Mouse (Mus musculus) neural tube, embryonic 13.5 days (tissue): ENCODE measurements around the gene Cdh15. TPM values are rescaled to one million over a fixed set of nuclear protein-coding genes. Genes with fewer than 3 reads are reported as not detected.

Experiments used
- ATAC-seq: fragments of 200-750 bp; cut with Nextera tagmentation; 2 replicates; pipeline ENCODE4 v1.8.0; 2017; ENCODE audit warnings: low read depth, mild to moderate bottlenecking, moderate TSS enrichment, moderate library complexity
- H3K27ac ChIP-seq: fragments of 300-500 bp; sonication (generic); replicated peaks from 2 replicates; pipeline ENCODE4 v1.5.1; 2015; ENCODE audit warnings: moderate library complexity, mild to moderate bottlenecking, inconsistent platforms
- H3K27me3 ChIP-seq: fragments of 300-500 bp; sonication (generic); 2 replicates; pipeline ENCODE4 v1.6.1; 2015; ENCODE audit warnings: mild to moderate bottlenecking, inconsistent platforms
- H3K36me3 ChIP-seq: fragments of 300-500 bp; sonication (generic); 2 replicates; pipeline ENCODE4 v1.6.1; 2015; ENCODE audit warnings: mild to moderate bottlenecking, inconsistent platforms
- H3K4me1 ChIP-seq: fragments of 300-500 bp; sonication (generic); replicated peaks from 2 replicates; pipeline ENCODE4 v1.6.1; 2015; ENCODE audit warnings: inconsistent platforms
- H3K4me2 ChIP-seq: fragments of 300-500 bp; sonication (generic); 2 replicates; pipeline ENCODE4 v1.6.1; 2015; ENCODE audit warnings: inconsistent platforms, mild to moderate bottlenecking, moderate library complexity
- H3K4me3 ChIP-seq: fragments of 300-500 bp; sonication (generic); 2 replicates; pipeline ENCODE4 v1.5.1; 2015; ENCODE audit warnings: mild to moderate bottlenecking, inconsistent platforms
- H3K9ac ChIP-seq: fragments of 300-500 bp; sonication (generic); 2 replicates; pipeline ENCODE4 v1.6.1; 2015; ENCODE audit warnings: moderate library complexity, mild to moderate bottlenecking, inconsistent platforms
- H3K9me3 ChIP-seq: fragments of 300-500 bp; sonication (generic); 2 replicates; pipeline ENCODE4 v1.6.1; 2016; ENCODE audit warnings: inconsistent platforms
- WGBS: fragments of 180-500 bp; shearing (Covaris S2); methylation state at CpG from one replicate; pipeline ENCODE4 v1.1.7; 2015; 5-methylcytosine and 5-hydroxymethylcytosine counted together
- polyA plus RNA-seq: library from polyadenylated mRNA; unstranded; fragments of >200 nt; fragmentation: Nextera tagmentation; extraction: Ambion mirVana; gene quantifications from 2 replicates; pipeline ENCODE4 v1.2.1, GENCODE M21; 2015

Cdh15 gene
- polyA plus RNA-seq, 1 experiment from 2014 or later, result 2.7 TPM

DNA sequence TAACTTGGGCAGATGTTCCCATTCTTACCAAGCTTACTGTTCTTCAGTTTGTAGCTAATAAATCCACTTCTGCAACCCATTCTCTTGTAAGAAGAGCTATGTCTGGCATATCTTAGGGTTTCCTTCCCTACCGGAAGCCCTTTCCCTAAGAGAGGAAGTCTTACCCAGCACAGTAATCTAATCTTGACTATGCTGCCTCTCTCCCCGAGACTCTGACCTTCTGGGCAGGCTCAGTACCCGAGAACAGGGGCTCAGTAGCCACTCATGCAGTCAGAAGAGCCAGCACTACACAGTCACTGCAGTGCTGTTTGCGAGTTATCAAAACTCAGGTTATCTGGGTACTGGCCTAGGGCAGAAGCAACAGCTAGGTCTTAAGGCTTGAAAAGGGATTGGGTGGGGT, 50.3 kb downstream of the Cdh15 start:
- no peaks in the 10 kb centered on the region for H3K27me3 ChIP-seq
- peaks cover 68% of the 10 kb centered on the region for H3K36me3 ChIP-seq
- H3K27ac ChIP-seq, result no peak overlapping the region
- H3K9ac ChIP-seq, result no peak overlapping the region
- ATAC-seq, result no peak
- H3K4me1 ChIP-seq, result no peaks in the 10 kb centered on the region
- no peak overlapping the region for H3K4me3 ChIP-seq
- H3K4me2 ChIP-seq, result no peak overlapping the region
- 90% methylated on average over 4 of the region's 4 CpGs for WGBS
- H3K9me3 ChIP-seq, result no peaks in the 10 kb centered on the region

DNA sequence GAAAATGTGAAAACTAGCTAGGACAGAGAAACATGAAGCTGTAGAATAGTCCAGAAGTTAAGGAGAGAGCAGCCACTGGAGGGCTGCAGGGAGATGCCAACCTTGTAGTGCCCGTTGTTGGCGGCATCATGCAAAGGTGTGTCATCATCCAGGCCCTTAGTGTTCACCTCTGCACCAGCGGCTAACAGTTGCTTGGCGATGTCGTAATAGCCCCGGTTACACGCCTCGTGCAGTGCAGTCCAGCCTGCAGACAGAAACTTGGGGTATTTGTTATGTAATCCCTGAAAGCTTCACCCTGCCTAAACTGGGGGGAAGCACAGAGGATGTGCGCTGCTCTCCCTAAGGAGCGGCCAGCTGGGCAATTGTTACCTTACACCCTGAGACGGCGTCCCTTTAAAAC, 50.7 kb downstream of the Cdh15 start:
- WGBS, result 94% methylated on average over 12 of the region's 12 CpGs
- ATAC-seq, result no peak
- Histone ChIP-seq H3K9me3 (no peaks in the 10 kb centered on the region), H3K9ac (no peak overlapping the region), H3K4me1 (no peaks in the 10 kb centered on the region), H3K36me3 (peaks cover 63% of the 10 kb centered on the region), H3K27ac (no peak overlapping the region), H3K4me3 (no peak overlapping the region), H3K27me3 (no peaks in the 10 kb centered on the region), H3K4me2 (no peak overlapping the region)

DNA sequence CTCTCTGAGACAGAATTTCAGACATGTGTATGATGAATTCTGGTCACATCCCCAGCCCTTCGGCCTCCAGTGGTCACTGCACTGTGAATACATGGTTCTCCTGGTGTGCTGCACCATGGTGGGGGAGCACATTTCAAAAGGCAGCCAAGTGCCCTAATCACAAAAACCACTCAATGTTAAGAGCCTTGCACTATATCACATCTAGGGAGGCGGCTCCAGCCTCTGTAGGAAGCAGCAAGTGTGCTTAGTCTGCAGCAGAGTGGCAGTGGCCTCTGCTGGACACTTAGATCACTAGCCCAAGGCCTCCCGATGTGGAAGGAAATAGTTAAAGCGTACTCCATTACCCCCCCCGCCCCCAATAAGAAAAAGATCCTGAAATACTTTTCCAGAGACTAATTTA, 51.3 kb downstream of the Cdh15 start:
- H3K9ac ChIP-seq, result no peak overlapping the region
- H3K4me2 ChIP-seq, result no peak overlapping the region
- no peaks in the 10 kb centered on the region for H3K27me3 ChIP-seq
- no peak for ATAC-seq
- H3K9me3 ChIP-seq, result no peaks in the 10 kb centered on the region
- no peak overlapping the region for H3K27ac ChIP-seq
- peaks cover 57% of the 10 kb centered on the region for H3K36me3 ChIP-seq
- WGBS, result 71% methylated on average over 5 of the region's 5 CpGs
- no peaks in the 10 kb centered on the region for H3K4me1 ChIP-seq
- no peak overlapping the region for H3K4me3 ChIP-seq

DNA sequence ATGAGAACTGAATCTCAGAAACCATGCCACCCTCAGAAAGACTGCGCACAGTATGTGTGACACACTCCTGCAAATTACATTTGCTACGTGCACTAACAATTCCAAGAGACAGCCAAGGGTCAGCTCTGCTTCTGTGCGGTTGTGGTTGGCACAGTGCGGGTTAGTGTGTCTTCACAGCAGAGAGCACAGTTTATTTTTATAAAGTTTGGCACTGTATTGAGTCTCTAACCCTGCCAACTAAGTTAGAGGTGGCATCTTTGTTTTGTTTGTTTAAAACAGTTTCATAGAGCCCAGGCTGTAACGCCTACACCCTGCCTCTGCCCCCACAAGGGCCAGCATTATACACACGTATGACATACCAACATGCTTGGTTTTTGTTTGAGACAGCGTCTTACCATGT, 53.7 kb downstream of the Cdh15 start:
- H3K9me3 ChIP-seq, result no peaks in the 10 kb centered on the region
- no peak overlapping the region for H3K27ac ChIP-seq
- peaks cover 4% of the 10 kb centered on the region for H3K4me1 ChIP-seq
- no peak overlapping the region for H3K4me3 ChIP-seq
- no peak overlapping the region for H3K4me2 ChIP-seq
- no peaks in the 10 kb centered on the region for H3K27me3 ChIP-seq
- H3K9ac ChIP-seq, result no peak overlapping the region
- WGBS, result 93% methylated on average over 7 of the region's 7 CpGs
- peaks cover 33% of the 10 kb centered on the region for H3K36me3 ChIP-seq
- ATAC-seq, result no peak

DNA sequence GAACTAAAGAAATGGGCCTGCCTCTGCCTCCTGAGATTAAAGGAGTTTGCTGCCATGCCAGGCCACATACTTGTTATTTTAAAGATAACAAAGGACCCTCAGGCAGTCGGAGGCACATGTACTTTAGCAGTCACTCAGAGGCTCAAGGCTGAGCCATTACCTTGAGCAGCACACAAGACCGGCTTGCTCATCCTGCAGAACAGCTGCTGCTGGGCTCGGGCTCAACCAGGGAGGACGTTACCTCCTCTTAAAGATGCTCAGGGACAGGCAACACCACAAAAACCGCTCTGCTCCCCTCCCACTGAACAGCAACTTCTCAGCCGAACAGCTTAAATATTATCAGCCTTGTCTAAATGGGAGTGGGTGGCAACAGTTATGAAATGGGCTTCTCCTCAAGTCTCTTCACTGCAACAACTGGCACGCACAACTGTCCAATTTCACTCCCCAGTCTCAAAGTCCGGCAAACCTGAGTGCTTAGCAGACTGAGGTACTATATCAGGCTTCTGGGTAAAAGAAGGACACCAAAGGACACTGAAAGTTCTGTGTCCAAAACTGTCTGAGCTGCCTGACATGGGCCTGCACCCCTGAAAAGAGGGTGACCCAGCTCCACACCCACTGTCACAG, 54.2 kb downstream of the Cdh15 start:
- H3K9ac ChIP-seq, result no peak overlapping the region

DNA sequence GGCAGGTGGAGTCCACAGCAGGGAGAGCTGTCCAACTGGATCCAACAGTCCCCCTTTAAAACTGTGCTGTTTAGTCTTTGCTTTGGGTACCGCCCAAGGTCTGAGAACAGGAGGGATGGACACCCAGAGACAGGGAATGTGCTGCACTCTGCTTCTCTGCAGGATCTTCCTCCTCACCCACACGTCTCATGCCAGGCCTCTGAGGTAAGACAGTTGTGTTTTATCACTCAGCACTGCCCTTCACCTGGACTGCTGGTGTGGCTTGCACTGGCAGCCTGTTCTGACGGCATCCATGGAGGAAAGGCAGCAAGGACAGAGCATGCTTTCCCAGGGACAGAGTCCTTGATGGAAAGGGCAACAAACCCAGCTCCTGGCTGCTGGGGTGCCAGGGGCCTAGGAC, 54.8 kb downstream of the Cdh15 start:
- H3K36me3 ChIP-seq, result peaks cover 29% of the 10 kb centered on the region
- no peaks in the 10 kb centered on the region for H3K9me3 ChIP-seq
- WGBS, result 56% methylated on average over 3 of the region's 3 CpGs
- peaks cover 9% of the 10 kb centered on the region for H3K4me1 ChIP-seq
- no peak overlapping the region for H3K9ac ChIP-seq
- H3K27me3 ChIP-seq, result no peaks in the 10 kb centered on the region
- H3K4me3 ChIP-seq, result no peak overlapping the region
- H3K27ac ChIP-seq, result no peak overlapping the region
- no peak for ATAC-seq
- H3K4me2 ChIP-seq, result no peak overlapping the region

More for the DNA sequence above, 54.2 kb downstream of the Cdh15 start:
- no peak for ATAC-seq
- H3K9me3 ChIP-seq, result no peaks in the 10 kb centered on the region
- H3K4me1 ChIP-seq, result peaks cover 9% of the 10 kb centered on the region
- WGBS, result 94% methylated on average over 8 of the region's 8 CpGs
- no peak overlapping the region for H3K4me3 ChIP-seq
- no peaks in the 10 kb centered on the region for H3K27me3 ChIP-seq
- no peak overlapping the region for H3K27ac ChIP-seq
- no peak overlapping the region for H3K4me2 ChIP-seq
- H3K36me3 ChIP-seq, result peaks cover 29% of the 10 kb centered on the region

DNA sequence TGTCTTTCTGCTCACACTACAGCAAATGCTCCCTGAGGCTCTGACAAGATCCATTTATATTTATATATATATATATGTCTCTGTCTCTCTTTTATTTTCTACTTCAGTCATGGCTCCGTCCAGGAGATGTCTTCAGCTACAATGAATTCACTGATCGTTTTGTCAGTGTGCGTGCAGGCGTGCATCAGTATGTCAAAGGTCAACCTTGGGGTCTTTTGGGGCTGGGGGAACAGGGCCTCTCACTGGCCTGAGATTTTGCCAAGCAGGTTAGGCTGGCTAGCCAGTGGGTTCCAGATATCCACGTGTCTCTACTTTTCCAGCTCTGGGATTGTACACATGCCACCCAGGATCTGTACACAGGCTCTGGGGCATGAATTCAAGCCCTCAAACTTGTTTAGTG, 55.2 kb downstream of the Cdh15 start:
- H3K4me3 ChIP-seq, result no peak overlapping the region
- no peak overlapping the region for H3K4me2 ChIP-seq
- H3K4me1 ChIP-seq, result peaks cover 9% of the 10 kb centered on the region
- no peaks in the 10 kb centered on the region for H3K9me3 ChIP-seq
- no peak overlapping the region for H3K9ac ChIP-seq
- H3K27me3 ChIP-seq, result no peaks in the 10 kb centered on the region
- H3K36me3 ChIP-seq, result peaks cover 29% of the 10 kb centered on the region
- no peak for ATAC-seq
- 21% methylated on average over 5 of the region's 5 CpGs for WGBS
- no peak overlapping the region for H3K27ac ChIP-seq

DNA sequence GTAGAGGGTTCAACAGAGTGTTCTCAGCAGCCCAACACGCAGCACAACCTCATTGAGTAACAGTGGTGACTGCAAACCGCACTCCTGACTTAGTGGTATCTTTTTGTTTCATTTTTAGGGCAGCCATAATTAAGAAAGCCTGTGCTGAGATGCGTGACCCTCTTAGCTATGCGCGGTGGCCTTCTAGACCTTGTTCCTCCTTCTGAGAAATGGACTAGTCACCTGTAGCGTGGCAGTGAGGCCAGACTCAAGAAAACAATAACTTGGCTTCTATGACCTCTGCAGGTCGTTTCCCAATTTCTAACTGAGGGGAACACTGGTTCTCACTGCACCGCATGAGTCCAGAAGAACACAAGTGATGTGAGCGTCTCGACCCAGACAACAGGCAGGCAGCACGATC, 56.7 kb downstream of the Cdh15 start:
- no peak for ATAC-seq
- peaks cover 21% of the 10 kb centered on the region for H3K36me3 ChIP-seq
- WGBS, result 90% methylated on average over 11 of the region's 11 CpGs

DNA sequence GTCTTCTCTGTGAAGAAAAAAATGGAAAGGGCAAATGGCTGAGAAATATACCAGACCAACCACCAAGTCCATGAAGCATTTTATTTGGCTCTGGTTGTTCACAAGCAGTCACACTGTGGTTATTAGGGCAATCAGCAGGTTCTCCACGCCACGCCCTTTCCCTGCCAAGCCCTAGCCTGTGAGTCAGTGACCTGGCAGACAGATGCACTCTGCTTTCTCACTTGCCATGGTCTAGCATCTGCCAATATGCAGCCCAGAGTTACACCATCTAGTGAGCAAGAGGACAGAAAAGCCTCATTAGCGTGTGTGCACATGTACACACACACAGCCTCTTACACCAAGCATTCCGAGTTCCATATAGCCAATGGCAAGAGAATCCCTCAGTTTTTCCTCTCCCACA, 57.6 kb downstream of the Cdh15 start:
- Histone ChIP-seq H3K9me3 (no peaks in the 10 kb centered on the region), H3K4me2 (no peak overlapping the region), H3K27me3 (no peaks in the 10 kb centered on the region), H3K4me1 (peaks cover 9% of the 10 kb centered on the region), H3K36me3 (peaks cover 17% of the 10 kb centered on the region), H3K4me3 (no peak overlapping the region), H3K9ac (no peak overlapping the region), H3K27ac (no peak overlapping the region)
- ATAC-seq, result no peak
- WGBS, result 93% methylated on average over 4 of the region's 4 CpGs

More for the DNA sequence above, 56.7 kb downstream of the Cdh15 start:
- no peak overlapping the region for H3K27ac ChIP-seq
- H3K9me3 ChIP-seq, result no peaks in the 10 kb centered on the region
- no peaks in the 10 kb centered on the region for H3K27me3 ChIP-seq
- no peak overlapping the region for H3K4me3 ChIP-seq
- no peak overlapping the region for H3K9ac ChIP-seq
- peaks cover 9% of the 10 kb centered on the region for H3K4me1 ChIP-seq
- H3K4me2 ChIP-seq, result no peak overlapping the region

DNA sequence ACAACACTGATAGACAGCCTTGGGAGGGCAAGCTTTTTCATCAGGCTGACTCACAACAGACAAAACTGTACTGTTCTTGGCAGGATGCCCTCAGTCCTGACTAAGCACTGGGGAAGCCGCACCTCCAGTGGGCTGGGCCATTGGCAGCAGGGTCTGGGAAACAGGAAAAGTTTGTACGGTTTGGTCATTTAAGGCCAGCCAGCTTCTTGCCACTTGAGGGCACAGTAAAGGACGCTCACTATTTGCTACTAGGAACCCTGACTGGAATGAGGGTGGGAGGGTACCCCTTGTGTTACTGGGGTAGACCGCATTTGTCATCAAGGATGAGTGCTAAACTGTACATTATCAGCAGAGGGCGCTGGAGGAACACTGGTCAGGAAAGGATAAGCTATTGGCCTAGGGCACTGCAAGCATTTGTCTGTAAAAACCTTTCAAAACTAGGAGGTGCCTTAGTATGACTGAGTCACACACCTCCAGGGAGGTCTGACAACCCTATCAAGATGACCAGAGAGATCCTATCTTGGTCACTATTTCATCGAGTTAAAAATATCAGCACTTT, 58.8 kb downstream of the Cdh15 start:
- Histone ChIP-seq H3K27me3 (no peaks in the 10 kb centered on the region), H3K4me2 (no peak overlapping the region), H3K27ac (no peak overlapping the region), H3K9ac (peak overlapping the region; percentile 4; the same call in 1 of the 2 replicates), H3K4me1 (peaks cover 9% of the 10 kb centered on the region), H3K9me3 (no peaks in the 10 kb centered on the region), H3K4me3 (no peak overlapping the region), H3K36me3 (peaks cover 17% of the 10 kb centered on the region)
- 51% methylated on average over 6 of the region's 6 CpGs for WGBS
- ATAC-seq, result peak; percentile 85

DNA sequence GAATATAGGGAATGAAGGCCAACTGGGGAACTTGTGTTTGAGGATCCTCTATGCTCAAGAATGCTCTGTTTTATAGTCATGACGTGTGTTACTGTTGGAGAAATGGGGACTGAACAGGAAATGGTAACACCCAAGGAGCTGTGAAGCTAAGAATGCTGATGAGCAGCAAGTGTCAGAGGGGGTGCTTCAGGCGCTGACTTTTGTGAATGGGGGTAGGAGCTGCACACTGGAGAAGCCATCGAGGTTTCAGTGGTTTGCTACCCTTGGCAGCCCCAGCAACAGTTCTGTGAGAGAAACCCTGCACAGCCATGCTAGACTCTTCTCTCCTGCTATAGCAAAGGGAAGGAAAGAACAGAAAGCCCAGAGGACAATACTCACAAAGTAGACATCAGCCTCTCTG, 64.4 kb downstream of the Cdh15 start:
- H3K4me3 ChIP-seq, result no peak overlapping the region
- H3K27me3 ChIP-seq, result no peaks in the 10 kb centered on the region
- H3K9ac ChIP-seq, result no peak overlapping the region
- H3K4me1 ChIP-seq, result peaks cover 15% of the 10 kb centered on the region
- ATAC-seq, result no peak
- no peak overlapping the region for H3K4me2 ChIP-seq
- peaks cover 41% of the 10 kb centered on the region for H3K36me3 ChIP-seq
- no peaks in the 10 kb centered on the region for H3K9me3 ChIP-seq
- 84% methylated on average over 3 of the region's 3 CpGs for WGBS
- no peak overlapping the region for H3K27ac ChIP-seq

DNA sequence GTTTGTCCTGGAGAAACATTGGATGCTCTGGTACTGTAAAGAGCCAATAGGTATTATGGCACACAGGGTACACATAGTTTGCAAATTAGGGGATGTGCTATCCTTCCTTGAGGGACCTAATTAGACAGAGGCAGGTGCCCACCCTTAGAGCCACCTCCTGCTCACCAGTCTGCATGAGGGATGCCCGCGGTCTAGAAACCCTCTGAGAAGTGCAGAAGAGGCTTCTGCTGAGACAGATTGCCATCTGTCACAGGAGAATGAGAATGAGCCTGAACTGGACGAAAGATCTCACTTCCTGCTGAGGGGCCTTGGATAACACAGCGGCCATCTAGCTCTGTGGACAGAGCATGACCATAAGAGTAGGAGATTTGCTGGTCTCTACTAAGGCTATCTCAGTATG, 65.1 kb downstream of the Cdh15 start:
- Histone ChIP-seq H3K27ac (no peak overlapping the region), H3K4me2 (no peak overlapping the region), H3K9ac (no peak overlapping the region), H3K4me3 (no peak overlapping the region), H3K36me3 (peaks cover 34% of the 10 kb centered on the region), H3K27me3 (no peaks in the 10 kb centered on the region), H3K4me1 (peaks cover 23% of the 10 kb centered on the region), H3K9me3 (no peaks in the 10 kb centered on the region)
- WGBS, result 78% methylated on average over 4 of the region's 4 CpGs
- ATAC-seq, result no peak

DNA sequence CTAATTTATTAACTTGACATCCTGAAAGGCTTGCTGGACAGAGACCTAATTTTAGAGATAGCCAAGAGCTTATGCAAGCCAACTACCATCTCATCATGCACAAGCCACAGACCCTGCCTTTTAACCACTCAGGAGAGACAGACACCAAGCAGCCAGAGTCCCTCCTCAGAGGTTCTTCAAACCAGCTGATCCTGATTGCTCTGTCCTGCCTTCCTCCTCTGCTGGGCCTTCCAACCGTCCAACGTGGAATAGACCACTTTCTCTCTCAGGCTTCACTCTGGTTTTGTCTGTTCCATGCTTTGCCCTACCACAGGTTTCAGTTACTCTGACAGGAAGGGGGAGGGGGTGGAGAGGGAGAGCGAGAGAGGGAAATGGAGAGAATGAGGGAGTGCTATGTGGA, 69.0 kb downstream of the Cdh15 start:
- 78% methylated on average over 3 of the region's 3 CpGs for WGBS

More for the DNA sequence above, 69.0 kb downstream of the Cdh15 start:
- H3K27ac ChIP-seq, result no peak overlapping the region
- H3K9ac ChIP-seq, result no peak overlapping the region
- no peaks in the 10 kb centered on the region for H3K27me3 ChIP-seq
- H3K9me3 ChIP-seq, result no peaks in the 10 kb centered on the region
- H3K36me3 ChIP-seq, result peaks cover 27% of the 10 kb centered on the region
- H3K4me1 ChIP-seq, result peaks cover 50% of the 10 kb centered on the region
- no peak overlapping the region for H3K4me3 ChIP-seq
- no peak for ATAC-seq
- H3K4me2 ChIP-seq, result no peak overlapping the region
